Mouse (Mus musculus): ENCODE results near the gene Lpar1.

The Lpar1 gene

DNA sequence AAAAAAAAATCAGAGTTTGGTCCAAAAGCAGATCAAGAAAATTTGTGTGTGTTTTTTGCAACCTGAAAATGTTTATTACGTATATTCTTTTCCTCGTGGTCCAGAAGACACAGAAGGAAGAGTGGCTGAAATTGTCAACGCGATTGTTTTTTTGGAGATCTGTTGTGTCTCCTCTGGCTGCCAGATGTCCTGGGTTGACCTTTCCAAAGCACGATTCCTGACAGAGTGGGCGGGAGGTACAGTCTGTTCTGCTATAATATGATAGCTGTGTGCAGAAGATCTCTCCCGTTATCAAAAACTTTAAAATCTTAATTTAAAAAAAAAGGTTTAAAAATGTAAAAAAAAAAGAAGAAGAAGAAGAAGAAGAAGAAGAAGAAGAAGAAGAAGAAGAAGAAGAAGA, 105.9 kb downstream of the Lpar1 start:
- DNase-seq (ENCODE audit: low spot score): peak; percentile 48

DNA sequence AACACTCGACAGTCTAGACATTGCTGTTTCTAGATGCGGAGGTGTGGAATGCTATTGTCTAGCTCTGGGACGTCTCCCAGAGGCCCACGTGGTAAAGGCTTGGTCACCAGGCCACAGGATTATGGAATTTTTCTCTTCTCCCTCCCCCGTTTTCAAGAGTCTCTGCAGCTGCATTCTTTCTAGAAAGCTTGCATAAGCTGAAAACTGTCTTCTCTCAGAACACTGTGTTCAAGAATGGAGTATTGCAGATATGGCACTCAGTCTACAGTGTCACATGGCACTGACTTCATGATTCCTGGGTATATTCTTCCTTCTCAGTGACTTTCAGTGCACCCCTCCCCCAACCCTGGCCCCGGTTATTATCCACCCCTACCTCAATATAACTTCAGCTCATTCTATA, 107.9 kb downstream of the Lpar1 start:
- no peak for DNase-seq (ENCODE audit: low spot score)

DNA sequence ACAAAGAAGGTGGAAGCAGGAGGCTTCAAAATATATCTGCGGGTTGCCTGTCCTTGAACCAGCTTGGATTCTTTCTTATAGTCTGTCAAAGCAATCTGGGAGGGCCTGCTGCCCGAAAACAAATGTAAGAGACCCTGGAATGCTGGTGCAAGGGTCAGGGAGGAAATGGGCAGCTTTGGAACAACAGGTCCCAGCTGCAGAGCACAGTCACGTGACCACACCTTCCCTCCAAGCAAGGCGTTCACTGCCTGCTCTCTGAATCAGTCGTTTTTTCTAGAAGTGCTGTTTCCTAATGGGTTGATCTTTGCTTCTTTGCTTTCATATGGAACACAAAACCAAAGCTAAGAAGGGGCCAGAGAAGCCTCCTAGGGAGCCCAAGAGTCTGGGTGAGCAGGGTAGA, 111.4 kb downstream of the Lpar1 start:
- no peak for DNase-seq (ENCODE audit: low spot score)

DNA sequence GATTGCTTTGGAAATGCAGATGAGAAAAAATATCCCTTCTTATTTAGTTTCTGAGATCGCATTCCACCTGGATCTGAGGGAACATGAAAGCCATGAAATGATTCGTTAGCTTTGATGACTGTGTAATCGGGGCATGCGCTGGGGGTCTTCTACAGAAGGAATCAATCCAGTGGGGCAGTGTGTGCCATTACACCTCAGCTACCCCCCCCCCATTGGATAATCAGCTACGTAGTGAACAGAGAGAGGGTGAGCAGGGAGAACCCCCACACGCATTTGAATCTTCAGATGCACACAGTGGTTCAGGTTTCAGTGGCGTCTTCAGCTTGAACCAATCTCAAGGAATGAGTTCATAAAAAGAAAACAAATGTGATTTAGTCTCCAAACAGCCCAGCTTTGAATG, 115.0 kb downstream of the Lpar1 start:
- DNase-seq (ENCODE audit: low spot score): no peak

DNA sequence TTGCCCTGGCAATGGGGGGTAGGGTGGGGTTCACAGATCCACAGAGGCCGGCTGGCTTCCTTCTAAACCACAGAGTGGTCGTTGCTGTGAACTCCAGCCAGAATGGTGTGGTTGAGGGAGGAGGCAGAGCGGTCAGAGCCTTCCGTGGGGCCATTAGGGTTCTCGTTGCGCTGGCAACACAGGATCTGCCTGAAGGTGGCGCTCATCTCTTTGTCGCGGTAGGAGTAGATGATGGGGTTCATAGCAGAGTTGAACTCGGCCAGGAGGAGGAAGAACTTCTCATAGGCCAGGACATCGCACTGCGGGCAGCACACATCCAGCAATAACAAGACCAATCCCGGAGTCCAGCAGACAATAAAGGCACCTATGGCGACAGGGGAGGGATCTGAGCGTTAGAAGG, 116.4 kb downstream of the Lpar1 start:
- no peak for DNase-seq (ENCODE audit: low spot score)

DNA sequence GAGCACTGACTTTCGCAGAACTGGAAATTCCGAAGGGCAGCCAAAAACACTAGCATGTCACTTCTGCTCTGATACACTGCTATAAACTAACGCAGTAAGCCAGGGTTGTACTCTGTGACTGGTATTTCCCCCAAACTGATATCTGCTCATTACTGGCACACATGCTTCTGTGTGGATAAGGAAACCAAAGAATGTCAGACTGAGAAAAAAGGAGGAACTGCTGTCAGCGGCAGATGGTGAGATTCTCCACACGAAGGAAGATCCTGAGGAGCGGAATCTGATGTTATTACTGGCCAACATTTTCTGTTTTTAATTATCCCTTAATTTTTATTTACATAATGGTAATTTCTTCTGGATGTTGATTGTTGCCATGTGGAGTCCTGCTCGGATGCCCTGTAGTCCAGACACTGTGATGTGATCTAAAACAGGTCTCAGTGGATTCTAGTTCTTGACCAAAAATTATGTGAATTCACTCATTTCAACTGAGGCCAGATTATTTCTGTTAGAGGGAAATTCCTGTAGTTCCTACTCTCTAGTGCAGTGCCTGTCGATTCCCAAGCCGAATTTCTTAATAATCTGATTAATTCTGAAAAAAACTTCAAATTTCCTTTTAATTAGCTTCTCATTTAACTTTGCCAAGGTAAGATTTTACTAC, 130.3 kb downstream of the Lpar1 start:
- no peak for DNase-seq (ENCODE audit: low spot score)

DNA sequence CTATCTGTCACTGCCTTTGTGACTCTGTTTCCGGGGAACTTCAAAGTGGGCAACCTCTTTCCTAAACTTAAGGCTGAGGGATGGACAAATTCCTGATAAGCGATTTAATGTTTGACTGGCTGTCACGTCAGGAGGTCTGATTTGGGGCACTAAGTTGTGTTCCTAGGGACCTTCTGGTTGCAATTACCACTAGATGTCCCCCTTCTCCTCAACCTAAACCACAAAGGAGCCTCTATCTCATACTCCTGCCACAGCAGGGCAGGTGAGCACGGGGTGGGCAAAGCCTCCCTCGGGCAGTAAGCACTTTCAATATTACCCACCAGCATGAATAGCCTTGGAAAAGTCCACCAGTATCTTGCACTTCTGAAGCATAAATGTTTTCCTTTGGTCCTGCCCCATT, 134.5 kb downstream of the Lpar1 start:
- DNase-seq (ENCODE audit: low spot score): no peak

DNA sequence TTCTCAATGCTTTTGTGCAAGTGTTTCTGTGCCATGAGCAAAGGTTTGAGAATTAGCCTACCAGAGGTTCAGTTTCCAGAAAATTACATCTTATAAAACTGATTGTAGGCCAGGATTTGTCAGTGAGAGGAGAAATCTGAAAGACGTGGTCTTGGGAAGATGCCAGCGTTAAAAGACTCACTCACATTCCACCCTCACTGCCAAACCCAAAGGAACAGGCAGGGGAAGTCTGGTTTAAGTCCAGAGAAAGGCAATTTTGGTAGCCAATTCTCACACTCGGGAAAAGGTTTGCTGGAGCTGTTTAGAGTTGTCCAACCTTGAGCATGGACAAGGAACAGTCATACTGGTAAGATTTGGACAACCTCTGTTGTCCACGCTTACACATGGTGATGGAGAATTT, 136.4 kb downstream of the Lpar1 start:
- DNase-seq (ENCODE audit: low spot score): no peak

DNA sequence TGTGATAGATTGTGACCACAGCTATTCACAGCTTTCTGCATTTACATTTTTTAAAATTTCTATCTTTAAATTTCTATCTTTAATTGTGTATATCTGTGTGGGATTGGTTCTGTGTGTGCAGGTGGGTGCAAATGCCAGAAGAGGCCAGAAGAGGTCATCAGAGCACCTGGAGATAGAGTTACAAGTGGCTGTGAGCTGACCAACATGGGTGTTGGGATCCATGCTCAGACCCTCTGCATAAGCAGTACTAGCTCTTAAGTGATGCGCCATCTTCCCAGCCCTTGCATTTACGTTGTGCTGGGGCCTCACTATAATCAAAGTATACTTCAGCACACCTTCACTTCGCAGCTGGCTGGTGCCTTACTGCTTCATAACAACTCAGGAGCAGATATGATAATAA, 138.2 kb downstream of the Lpar1 start:
- no peak for DNase-seq (ENCODE audit: low spot score)

DNA sequence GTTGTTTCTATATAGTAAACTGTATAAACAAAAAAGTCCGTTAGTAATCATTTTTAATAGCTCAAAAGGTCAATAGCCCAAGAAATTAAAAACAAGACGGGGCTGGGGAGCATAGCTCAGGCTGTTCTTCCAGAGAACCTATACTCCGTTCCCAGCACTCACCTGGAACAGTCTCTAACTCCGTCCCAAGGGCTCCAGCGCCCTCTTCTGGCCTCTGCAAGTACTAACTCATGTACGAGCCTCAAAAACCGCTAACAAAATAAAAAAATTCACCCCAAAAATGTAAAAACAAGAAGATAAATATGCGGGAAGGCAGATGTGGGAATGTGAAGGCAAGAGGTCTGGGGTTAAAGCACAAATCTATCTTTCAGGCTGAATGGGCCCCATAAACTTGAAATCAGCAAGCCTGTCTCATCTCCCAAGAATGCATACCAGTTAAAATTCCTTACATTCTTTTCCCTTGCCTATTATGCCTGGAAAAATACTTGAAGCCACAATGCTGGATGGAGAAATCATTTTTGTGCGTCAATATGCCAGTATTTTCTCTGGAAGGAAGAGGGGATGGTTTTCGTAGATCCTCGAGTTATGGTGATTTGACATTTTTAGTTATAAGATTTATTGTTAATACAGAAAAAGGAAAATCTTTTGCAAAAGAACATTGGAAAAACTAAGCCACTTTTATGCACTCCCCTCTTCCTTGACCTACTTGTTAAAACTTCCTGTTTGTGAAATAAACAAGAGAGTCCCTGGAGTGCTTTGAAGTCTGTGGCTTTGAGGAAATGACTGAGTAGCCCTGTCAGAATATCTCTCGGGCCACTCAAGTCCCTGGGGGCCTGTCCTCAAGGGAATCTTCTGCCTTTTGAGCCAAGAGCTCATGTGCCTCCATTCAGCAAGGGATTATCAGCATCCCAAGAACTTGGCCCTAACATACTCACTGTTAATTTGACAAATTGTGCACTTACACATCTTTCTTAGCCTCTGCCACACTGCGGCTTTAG, 140.2 kb downstream of the Lpar1 start:
- no peak for DNase-seq (ENCODE audit: low spot score)

DNA sequence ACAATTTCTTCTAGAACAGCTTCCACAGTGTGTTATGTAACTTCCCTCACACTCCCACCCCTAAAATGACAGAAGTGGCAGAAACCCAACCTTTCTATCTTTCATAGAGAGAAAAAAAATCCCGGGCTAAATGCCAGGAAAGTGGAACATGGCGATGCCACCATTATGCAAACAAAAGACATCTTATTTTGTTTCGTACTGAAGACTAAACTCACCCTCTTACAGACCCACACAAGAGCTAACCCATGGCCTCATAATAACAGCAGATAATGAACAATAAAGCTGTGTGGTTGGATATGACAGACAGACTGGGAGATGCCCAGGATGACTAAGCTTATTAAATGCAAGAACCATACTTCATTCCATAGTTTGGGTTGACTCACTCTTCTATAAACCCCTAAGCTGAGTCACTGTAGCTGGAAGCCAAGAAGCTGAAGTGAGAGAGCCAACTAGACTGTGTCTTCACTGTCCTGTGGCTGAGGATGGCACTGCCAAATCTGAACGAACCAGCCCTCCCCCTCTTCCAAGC, 151.7 kb downstream of the Lpar1 start:
- peak; percentile 24 for DNase-seq (ENCODE audit: low spot score)

DNA sequence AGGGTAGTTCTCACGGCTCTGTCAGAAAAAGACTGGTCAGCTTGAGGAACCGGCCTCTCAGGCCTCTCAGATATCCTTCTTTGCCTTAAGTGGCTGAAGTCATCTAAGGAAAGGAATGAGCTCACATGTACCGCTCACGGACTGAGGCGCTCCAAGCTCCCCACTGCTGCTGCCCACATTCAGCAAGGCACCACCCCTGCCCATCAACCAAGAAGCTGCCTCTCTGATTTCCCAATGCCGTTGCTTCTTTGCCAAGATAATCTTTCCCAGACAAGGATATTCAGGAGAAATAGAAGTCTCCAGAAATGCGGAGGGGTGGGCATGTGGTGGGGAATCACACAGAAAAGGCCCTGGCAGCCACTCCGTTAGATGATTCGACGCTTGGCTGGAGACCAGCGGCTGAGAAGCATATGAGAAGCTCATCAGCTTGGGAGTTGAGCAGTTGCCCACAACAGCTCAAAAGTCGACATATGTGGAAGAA, 152.8 kb downstream of the Lpar1 start:
- peak; percentile 68 for DNase-seq (ENCODE audit: low spot score)
